Mouse (Mus musculus) erythroblast, embryonic 14.5 days (primary cell): ENCODE data around the gene Retreg1. TPM values are rescaled to one million over a fixed set of nuclear protein-coding genes. Genes with fewer than 3 reads are reported as not detected.
"Not testable (repeated sequence)": the region's sequence is repeated elsewhere in the genome, so short reads cannot be mapped to it uniquely, and the experiment has no call there.

Experiments
- H3K27me3 ChIP-seq: 2 replicates; pipeline ENCODE4 v1.6.1; 2012; ENCODE audit warnings: inconsistent platforms; ENCODE audit not compliant: control insufficient read depth
- H3K36me3 ChIP-seq: 2 replicates; pipeline ENCODE4 v1.6.1; 2012; ENCODE audit warnings: mild to moderate bottlenecking, inconsistent platforms; ENCODE audit not compliant: control insufficient read depth
- H3K4me1 ChIP-seq: 2 replicates; pipeline ENCODE4 v1.6.1; 2012; ENCODE audit warnings: inconsistent platforms; ENCODE audit not compliant: control insufficient read depth
- H3K4me3 ChIP-seq: replicated peaks from 2 replicates; pipeline ENCODE3; 2012; ENCODE audit warnings: moderate library complexity, mild to moderate bottlenecking, inconsistent platforms
- H3K9me3 ChIP-seq: 2 replicates; pipeline ENCODE4 v1.6.1; 2012; ENCODE audit warnings: low read length, inconsistent platforms, mixed read lengths; ENCODE audit not compliant: control insufficient read depth
- GATA1 ChIP-seq: IDR thresholded peaks from 2 replicates; pipeline ENCODE4 v1.6.1; 2012; ENCODE audit warnings: low read length, inconsistent platforms, mixed read lengths
- TAL1 ChIP-seq: IDR thresholded peaks from 3 replicates; pipeline ENCODE4 v1.6.1; 2012; ENCODE audit warnings: low read length, inconsistent platforms, mixed read lengths
- polyA plus RNA-seq: library from polyadenylated mRNA; stranded (reverse); fragments of >175 nt; gene quantifications from 2 replicates; pipeline ENCODE4 v1.2.3, GENCODE M21; 2012

Retreg1 gene
- polyA plus RNA-seq, 1 experiment, result not detected

- Histone ChIP-seq H3K36me3 (no peaks in the 10 kb centered on the region), H3K9me3 (no peaks in the 10 kb centered on the region), H3K4me1 (no peaks in the 10 kb centered on the region), H3K27me3 (no peaks in the 10 kb centered on the region), H3K4me3 (no peak overlapping the region)
- TF ChIP-seq TAL1, result no peak
- no peak for TF ChIP-seq GATA1
Measured at GRCm38 (mm10) chr15:25975810-25976209, 132.8 kb downstream of the Retreg1 start.

- Histone ChIP-seq H3K4me3 (peak overlapping the region; percentile 79), H3K4me1 (peaks cover 29% of the 10 kb centered on the region), H3K36me3 (peaks cover 25% of the 10 kb centered on the region)
- not testable (repeated sequence) for H3K27me3 ChIP-seq, H3K9me3 ChIP-seq
Measured at GRCm38 (mm10) chr15:25983614-25984013, 140.6 kb downstream of the Retreg1 start.

- peaks cover 29% of the 10 kb centered on the region for H3K4me1 ChIP-seq
- H3K36me3 ChIP-seq, result peaks cover 30% of the 10 kb centered on the region
- H3K9me3 ChIP-seq, result no peaks in the 10 kb centered on the region
- no peak for TF ChIP-seq TAL1
- TF ChIP-seq GATA1, result no peak
- H3K27me3 ChIP-seq, result no peaks in the 10 kb centered on the region
- H3K4me3 ChIP-seq, result peak within 1 kb of the TSS; percentile 79
Measured at GRCm38 (mm10) chr15:25984067-25984733, 141.2 kb downstream of the Retreg1 start, which contains the start of gene Zfp622. Zfp622 (plus strand) TSS chr15:25984366.

- TF ChIP-seq GATA1, result no peak
- no peak for TF ChIP-seq TAL1
- no peaks in the 10 kb centered on the region for H3K27me3 ChIP-seq
- H3K4me3 ChIP-seq, result peak overlapping the region; percentile 79
- peaks cover 37% of the 10 kb centered on the region for H3K36me3 ChIP-seq
- H3K9me3 ChIP-seq, result no peaks in the 10 kb centered on the region
- peaks cover 29% of the 10 kb centered on the region for H3K4me1 ChIP-seq
Measured at GRCm38 (mm10) chr15:25984734-25985492, 141.9 kb downstream of the Retreg1 start.

- H3K27me3 ChIP-seq, result no peaks in the 10 kb centered on the region
- H3K36me3 ChIP-seq, result peaks cover 96% of the 10 kb centered on the region
- H3K4me3 ChIP-seq, result no peak overlapping the region
- no peak for TF ChIP-seq GATA1
- TF ChIP-seq TAL1, result no peak
- no peaks in the 10 kb centered on the region for H3K9me3 ChIP-seq
- H3K4me1 ChIP-seq, result no peaks in the 10 kb centered on the region; the same call in none of the 2 replicates
Measured at GRCm38 (mm10) chr15:25992992-25993727, 150.2 kb downstream of the Retreg1 start.

- H3K4me3 ChIP-seq, result no peak overlapping the region
- peaks cover 78% of the 10 kb centered on the region for H3K36me3 ChIP-seq
- no peak for TF ChIP-seq GATA1
- no peak for TF ChIP-seq TAL1
- H3K9me3 ChIP-seq, result no peaks in the 10 kb centered on the region
- no peaks in the 10 kb centered on the region; the same call in 1 of the 2 replicates for H3K4me1 ChIP-seq
- no peaks in the 10 kb centered on the region for H3K27me3 ChIP-seq
Measured at GRCm38 (mm10) chr15:25995521-25995920, 152.5 kb downstream of the Retreg1 start.

GRCm38 (mm10) chr15:25999545-25999944 lies 156.6 kb downstream of the Retreg1 start:
- H3K9me3 ChIP-seq, H3K4me1 ChIP-seq, H3K27me3 ChIP-seq, H3K4me3 ChIP-seq: not testable (repeated sequence)
- H3K36me3 ChIP-seq, result peaks cover 38% of the 10 kb centered on the region

- H3K9me3 ChIP-seq, result no peaks in the 10 kb centered on the region
- no peaks in the 10 kb centered on the region for H3K36me3 ChIP-seq
- TF ChIP-seq GATA1 (no peak), TAL1 (no peak)
- H3K27me3 ChIP-seq, result no peaks in the 10 kb centered on the region
- no peak overlapping the region for H3K4me3 ChIP-seq
- H3K4me1 ChIP-seq, result no peaks in the 10 kb centered on the region
Measured at GRCm38 (mm10) chr15:26008621-26009020, 165.6 kb downstream of the Retreg1 start.

GRCm38 (mm10) chr15:26012891-26013290 lies 169.9 kb downstream of the Retreg1 start:
- no peak for TF ChIP-seq GATA1
- no peak for TF ChIP-seq TAL1
- Histone ChIP-seq H3K9me3 (no peaks in the 10 kb centered on the region), H3K27me3 (no peaks in the 10 kb centered on the region)

More at GRCm38 (mm10) chr15:26012891-26013290, 169.9 kb downstream of the Retreg1 start:
- Histone ChIP-seq H3K4me3 (no peak overlapping the region), H3K4me1 (no peaks in the 10 kb centered on the region), H3K36me3 (no peaks in the 10 kb centered on the region)
